Mouse (Mus musculus) layer of hippocampus, adult 8-10 months (tissue): ENCODE data around the gene Qpctl. TPM values are rescaled to one million over a fixed set of nuclear protein-coding genes. Genes with fewer than 3 reads are reported as not detected.

Experiments used
- DNase-seq, 2 experiments: peaks; one replicate each; pipeline ENCODE4 v3.0.0; 2022; ENCODE audit warnings: low spot score in 2 of 2
- total RNA-seq, 4 experiments: library from RNA; stranded (reverse); gene quantifications; 2 replicates each; pipeline ENCODE4 v1.2.4; 2022

Qpctl gene
- 10 to 100 TPM; 18.6 to 20.9 (median 20.4) TPM for total RNA-seq

DNA sequence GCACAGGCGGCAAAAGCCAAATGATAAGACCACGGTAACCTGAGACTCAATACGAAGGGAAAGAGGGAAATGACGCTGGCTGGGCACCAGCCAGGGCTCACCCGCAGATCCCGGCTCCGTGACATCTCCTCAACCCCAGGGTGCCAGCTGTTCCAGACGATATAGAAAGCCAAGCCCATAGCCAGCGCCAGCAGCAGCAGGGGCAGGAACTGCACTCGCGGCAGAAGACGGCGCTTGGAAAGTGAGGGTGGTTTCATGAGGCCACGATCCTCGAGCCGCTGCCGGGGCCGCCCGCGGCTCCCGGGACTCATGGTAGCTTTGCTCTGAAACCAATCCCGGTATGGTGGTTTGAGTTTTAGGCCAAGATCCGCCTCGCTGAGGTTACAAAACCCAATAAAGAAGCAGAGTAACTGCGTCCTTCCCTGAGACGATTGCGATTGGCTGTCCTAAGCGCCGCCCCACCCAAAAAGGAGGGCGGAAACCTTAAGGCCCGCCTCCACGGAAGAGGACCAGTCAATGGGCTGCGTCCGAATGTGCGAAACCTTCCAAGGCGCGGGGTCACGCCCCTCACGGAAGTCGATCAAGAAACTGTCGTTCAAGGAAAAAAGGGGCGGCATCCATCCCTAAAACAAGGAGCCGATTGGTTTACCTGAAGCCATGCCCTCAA, at the start of gene Qpctl:
TSS of gene Qpctl (minus strand) at position 417 of the 667 bp plus-strand sequence.
- peak; percentile 98 to 99 for DNase-seq

- no peak for DNase-seq
These were observed 48.9 kb upstream of the Qpctl start for GRCm38 (mm10) chr7:19197985-19198384.

DNA sequence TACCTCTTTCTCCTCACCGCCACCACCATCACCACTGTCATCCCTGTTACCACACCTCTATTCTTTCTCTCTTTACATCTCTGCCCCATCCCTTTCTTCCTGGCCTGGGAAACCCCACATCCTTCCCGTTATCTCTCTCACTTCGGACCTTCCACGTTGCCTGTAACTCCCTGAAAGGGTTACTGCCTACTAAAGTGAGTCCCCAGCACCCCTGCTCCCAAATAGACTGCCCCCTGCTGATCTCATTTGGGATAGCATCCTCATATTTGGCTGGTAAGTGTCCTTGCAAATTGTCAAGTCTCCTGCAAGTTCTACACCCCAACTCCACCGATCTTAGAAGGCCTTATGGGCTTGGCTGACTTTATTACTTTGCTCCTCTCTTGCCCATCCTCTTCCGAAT, 47.6 kb upstream of the Qpctl start:
- no peak for DNase-seq

- no peak for DNase-seq
These were observed 45.6 kb upstream of the Qpctl start for GRCm38 (mm10) chr7:19194676-19195075.

GRCm38 (mm10) chr7:19184758-19185157, 35.7 kb upstream of the Qpctl start:
- no peak for DNase-seq

- DNase-seq, result no peak
These were observed 35.2 kb upstream of the Qpctl start for GRCm38 (mm10) chr7:19184250-19184649.

GRCm38 (mm10) chr7:19180862-19181429, 31.9 kb upstream of the Qpctl start:
- no peak for DNase-seq

- no peak for DNase-seq
These were observed 30.8 kb upstream of the Qpctl start for GRCm38 (mm10) chr7:19179936-19180335.

DNA sequence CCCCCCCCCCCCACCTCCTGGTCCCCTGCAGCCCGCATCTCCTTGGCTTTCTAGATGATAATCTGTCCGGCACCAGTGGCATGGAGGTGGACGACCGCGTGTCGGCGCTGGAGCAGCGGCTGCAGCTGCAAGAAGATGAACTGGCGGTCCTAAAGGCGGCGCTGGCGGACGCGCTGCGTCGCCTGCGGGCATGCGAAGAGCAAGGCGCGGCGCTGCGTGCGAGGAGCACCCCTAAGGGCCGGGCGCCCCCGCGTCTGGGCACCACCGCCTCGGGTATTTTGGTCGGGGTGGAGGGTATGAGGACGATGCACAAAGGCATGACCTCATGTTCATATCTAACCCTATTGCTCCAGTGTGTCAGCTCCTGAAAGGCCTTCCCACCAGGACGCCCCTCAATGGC, 30.1 kb upstream of the Qpctl start:
- DNase-seq, result peak in 1 of 2 experiments; percentile 57

DNA sequence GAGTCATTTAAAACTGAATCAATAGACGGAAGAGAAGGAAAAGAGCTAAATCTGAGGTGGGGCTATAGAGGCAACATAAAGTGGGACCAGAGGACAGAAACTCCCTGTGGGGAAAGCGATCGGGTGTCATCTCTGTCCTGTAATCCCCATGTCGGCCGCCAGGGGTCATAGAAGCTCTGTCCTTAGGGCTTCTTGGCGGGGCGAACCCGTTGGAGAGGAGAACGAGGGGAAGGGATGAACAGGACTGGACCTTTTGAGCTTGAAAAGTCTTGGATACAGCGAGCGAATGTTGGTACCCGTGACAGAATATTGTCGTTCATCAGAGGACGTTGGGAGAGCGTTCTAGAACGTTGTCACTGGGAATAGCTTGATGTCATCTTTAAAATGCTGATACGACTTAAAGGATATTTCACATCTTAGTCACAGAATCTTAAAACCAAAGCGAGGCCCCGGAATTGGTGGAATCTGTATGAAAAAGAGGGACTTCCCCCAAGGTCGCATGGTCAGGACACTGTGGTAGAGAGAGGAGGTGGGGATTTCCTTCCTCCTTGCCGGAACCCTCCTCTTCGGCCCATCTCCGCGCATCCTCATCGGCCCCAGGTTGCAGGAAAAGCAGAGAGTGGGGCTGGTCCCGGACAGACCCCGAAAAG, 29.5 kb upstream of the Qpctl start:
- peak; percentile 79 to 84 for DNase-seq

DNA sequence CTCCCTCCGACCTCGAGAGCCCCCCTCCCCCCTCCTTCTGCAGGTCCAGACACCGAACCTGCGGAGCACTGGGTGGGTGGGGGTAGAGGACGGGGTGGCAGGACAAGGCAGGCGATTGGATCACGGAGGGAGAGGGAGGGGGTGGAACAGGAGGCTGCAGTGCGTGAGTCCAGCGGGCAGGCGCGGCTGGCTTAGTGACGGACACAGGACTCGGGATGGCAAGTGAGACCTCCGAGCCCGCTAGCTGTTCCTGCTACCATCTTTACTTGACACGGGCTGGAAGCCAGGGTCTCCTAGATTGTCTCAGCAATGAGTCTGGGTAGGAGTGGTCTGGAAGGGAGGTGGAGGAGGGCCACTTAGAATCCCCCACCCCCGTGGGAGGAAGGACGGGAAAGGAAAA, 28.9 kb upstream of the Qpctl start:
- peak in 1 of 2 experiments; percentile 52 for DNase-seq

DNA sequence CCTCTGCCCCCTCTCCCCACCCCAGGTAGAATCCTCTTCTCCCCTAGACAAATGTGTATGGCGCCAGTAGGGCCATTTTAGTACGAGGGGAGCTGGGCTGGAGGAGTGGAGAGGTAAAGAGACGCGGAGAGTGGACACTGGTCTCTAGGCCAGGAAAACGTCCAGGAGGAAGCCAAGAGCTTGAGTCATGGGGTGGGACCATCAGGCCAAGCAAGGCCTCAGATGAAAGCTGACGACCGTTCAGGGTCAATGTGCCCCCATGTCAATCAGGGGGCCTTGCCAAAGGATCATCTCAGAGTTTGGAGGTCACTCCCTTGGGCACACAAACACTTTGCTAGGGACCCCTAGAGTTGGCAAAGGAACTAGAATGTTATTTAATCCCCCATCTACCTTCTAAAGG, 28.1 kb upstream of the Qpctl start:
- DNase-seq, result no peak

DNA sequence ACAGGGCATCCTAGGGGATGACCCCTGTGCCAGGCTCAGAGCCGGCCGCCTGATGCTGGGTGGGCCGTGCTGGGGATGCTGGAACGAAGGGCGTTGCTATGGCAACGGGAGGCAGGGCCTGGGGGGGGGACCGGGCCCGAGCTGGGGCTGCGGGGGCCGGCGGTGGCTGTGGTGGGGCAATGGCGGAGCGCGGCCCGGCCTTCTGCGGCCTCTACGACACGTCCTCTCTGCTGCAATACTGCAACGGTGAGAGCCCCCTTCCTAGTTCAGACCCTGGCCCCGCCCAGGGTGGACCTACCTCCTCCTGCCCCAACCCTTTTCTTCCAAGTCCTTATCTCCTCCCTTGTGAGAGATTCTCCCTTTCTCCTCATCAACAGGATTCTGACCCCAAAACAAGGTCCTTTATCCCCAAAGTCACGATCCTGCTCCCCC, 27.4 kb upstream of the Qpctl start:
- no peak for DNase-seq

DNA sequence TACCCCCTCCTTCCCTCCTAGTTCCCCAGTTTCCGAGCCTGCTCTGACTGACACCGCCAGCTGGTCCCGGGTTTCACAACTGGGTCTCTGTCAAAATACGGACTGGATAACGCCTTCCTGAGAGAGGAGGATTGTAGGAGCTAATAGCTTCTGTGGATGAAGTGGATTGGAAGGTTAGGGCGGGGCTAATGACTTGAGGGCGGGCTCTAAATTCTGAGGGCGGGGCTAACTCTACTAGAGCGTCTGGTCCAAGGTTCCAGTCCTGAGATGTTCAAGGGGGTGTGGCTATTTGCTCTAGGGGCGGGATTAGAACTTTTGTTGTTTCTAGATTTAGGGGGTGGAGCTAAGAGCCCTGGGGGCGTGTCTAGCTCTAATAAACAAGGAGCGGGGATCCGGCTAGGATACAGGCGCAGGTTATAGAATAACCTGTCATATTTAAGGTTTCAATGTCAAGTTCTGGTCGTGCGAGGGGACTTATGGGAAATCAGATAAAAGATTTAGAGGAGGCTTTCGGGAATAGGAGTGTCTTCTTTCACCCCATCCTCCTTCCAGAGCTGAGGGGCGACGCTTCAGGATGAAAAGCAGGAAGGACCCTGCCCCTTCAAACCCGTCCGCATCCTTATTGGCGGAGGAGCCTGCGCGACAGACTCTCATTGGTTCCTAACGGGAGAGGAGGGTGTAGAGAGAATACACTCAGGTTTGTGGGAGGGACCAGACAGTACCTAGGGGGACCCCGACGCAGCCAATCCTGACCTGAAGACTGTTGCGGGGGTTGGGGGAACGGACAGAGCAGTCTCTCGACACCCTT, 26.8 kb upstream of the Qpctl start, which contains the start of gene Eml2:
TSS of gene Eml2 (plus strand) at position 714 of the 808 bp plus-strand sequence.
- DNase-seq, result peak; percentile 90 to 92

DNA sequence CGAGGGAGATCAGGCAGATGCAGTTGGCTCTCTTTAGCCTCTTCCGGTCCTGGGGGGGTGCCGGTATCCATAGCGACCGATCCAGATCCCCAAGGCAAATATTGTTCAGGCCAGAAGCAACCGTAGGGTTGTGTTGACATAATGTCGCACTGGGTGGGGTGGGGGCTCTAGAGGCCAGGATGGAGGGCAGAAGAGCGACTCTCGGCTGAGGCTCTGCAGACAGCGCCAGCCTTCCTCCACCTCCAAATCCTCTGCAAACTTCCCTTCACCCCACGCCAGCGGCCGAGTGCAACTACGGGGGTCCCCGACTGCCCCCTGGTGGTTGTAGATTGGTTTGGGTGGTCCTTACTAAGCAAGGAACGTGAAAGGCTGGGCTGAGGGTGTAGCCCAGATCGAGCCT, 23.8 kb upstream of the Qpctl start:
- peak; percentile 72 to 83 for DNase-seq

DNA sequence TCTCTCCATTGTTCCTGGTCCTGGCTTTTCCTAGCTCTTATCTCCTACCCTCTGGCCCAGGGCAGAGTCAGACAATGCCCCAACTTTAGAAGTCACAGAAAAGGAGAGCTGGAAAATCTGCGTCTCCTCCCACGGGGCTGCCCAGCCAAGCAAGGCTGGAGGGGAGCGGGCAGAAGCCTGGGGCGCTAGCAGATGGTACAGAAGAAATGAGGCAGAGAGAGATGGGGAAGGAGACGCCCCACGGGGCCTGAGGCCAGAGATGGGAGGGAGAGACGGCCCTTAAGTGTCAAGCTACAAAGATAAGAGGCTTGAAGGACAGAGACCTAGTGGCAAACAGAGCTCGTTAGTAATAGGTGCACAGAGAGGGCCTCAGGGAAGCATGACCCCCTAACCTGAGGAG, 22.7 kb upstream of the Qpctl start:
- DNase-seq, result no peak

DNA sequence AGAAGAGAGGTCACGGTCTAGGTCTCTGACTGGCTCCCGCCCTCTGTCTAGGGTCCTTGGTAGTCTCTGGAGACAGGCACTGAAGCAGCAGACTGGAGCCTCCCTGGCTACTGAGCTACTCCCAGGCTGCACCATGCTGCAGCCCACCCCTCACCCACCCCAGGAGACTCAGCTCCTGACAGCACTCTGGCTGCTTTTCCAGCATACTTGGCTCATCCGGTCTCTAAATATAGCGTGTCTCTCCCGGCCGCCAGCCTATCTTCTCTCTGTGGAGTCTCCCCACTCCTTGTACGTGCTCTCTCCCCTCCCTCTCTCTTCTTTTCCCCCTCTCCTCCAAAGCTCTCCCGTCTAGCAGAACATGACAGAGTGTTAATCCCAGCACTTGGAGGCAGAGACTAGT, 21.1 kb upstream of the Qpctl start:
- DNase-seq, result no peak

GRCm38 (mm10) chr7:19169506-19169905, 20.4 kb upstream of the Qpctl start:
- no peak for DNase-seq

DNA sequence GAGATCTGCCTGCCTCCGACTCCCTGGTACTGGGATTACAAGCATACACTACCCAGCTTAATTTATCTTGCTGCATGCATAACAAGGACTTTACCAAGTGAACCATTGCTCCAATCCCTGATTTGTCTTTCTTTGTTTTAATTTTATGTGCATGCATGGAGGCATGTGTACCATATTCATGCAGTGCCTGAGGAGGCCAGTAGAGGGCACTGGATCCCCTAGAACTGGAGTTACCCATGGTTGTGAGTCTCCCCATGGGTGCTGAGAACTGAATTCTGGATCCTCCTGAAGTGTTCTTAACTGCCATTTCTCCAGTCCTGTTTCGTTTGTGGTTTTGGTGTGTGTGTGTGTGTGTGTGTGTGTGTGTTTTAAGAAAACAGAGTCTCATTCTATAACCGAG, 17.9 kb upstream of the Qpctl start:
- no peak for DNase-seq

GRCm38 (mm10) chr7:19165656-19166423, 16.7 kb upstream of the Qpctl start, which contains the start of gene Gipr:
Gene Gipr (minus strand): TSS chr7:19166127.
- no peak for DNase-seq

DNA sequence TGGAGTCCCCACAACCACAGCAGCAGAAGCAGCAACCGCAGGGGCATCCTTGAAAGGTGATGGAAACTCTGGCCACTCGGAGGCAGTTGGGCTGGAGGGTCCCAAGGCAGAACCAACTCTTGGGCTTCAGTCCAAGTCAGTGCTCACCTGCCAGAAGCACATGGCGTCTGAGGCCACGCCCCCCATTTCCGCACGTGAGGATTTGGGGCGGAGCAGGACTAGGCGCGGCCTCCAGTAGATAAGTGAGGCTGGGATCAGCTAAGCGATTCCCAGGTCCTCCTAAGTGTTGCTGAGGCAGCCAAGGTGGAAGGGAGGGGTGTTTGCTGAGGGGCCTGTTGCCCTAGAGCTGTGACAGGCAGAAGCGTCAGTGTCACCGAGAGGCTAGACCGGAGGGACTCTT, 15.9 kb upstream of the Qpctl start:
- no peak for DNase-seq
